Mouse (Mus musculus) thymus, adult 2 months (tissue): ENCODE data around the gene Elk4. TPM values are rescaled to one million over a fixed set of nuclear protein-coding genes. Genes with fewer than 3 reads are reported as not detected.
A peak's percentile ranks its signal among the peaks of the same experiment; 100 is the strongest.

Source experiments
- DNase-seq: peaks from one replicate; pipeline ENCODE4 v3.0.0; 2021
- H3K27ac ChIP-seq: fragments of 200-500 bp; 2 replicates; pipeline ENCODE4 v1.5.1; 2012; ENCODE audit warnings: low read length, control low read depth; ENCODE audit not compliant: control insufficient read depth, insufficient read depth
- H3K27me3 ChIP-seq: fragments of 200-500 bp; 2 replicates; pipeline ENCODE4 v1.6.1; 2012; ENCODE audit warnings: mild to moderate bottlenecking, low read length, moderate library complexity, mixed read lengths; ENCODE audit not compliant: control insufficient read depth, insufficient read depth
- H3K36me3 ChIP-seq: fragments of 200-500 bp; 2 replicates; pipeline ENCODE4 v1.6.1; 2012; ENCODE audit warnings: mild to moderate bottlenecking, low read length, moderate library complexity; ENCODE audit not compliant: control insufficient read depth, insufficient read depth
- H3K4me1 ChIP-seq: fragments of 200-500 bp; replicated peaks from 2 replicates; pipeline ENCODE4 v1.6.1; 2012; ENCODE audit warnings: low read length; ENCODE audit not compliant: control insufficient read depth, insufficient read depth
- H3K4me3 ChIP-seq: fragments of 200-500 bp; 2 replicates; pipeline ENCODE4 v1.5.1; 2012; ENCODE audit warnings: mild to moderate bottlenecking, low read length, control low read depth, moderate library complexity; ENCODE audit not compliant: control insufficient read depth, insufficient read depth
- CTCF ChIP-seq: fragments of 200-500 bp; IDR thresholded peaks from 2 replicates; pipeline ENCODE4 v1.5.1; 2012; ENCODE audit warnings: mild to moderate bottlenecking, control low read depth, low read length, moderate library complexity, borderline replicate concordance; ENCODE audit not compliant: control insufficient read depth, poor library complexity, insufficient read depth; ENCODE audit errors: extremely low read depth
- POLR2A ChIP-seq: fragments of 200-500 bp; IDR thresholded peaks from 2 replicates; pipeline ENCODE4 v1.6.1; 2012; ENCODE audit warnings: mild to moderate bottlenecking, low read length, control low read depth, moderate library complexity; ENCODE audit not compliant: control insufficient read depth, poor library complexity, insufficient read depth; ENCODE audit errors: extremely low read depth
- WGBS: fragments of 180-500 bp; shearing (Covaris S2); methylation state at CpG from one replicate; pipeline ENCODE4 v1.1.7; 2018; 5-methylcytosine and 5-hydroxymethylcytosine counted together
- polyA plus RNA-seq: library from polyadenylated mRNA; depleted of rRNA; stranded (reverse); fragments of >200 nt; gene quantifications from 2 replicates; pipeline ENCODE4 v1.2.3, GENCODE M21; 2012

Gene Elk4
- polyA plus RNA-seq, 1 experiment, result 82.3 TPM

- TF ChIP-seq CTCF, result no peak
- TF ChIP-seq POLR2A, result no peak
- DNase-seq, result no peak
- H3K4me3 ChIP-seq, result no peak overlapping the region
- no peaks in the 10 kb centered on the region for H3K27me3 ChIP-seq
- H3K36me3 ChIP-seq, result peaks cover 65% of the 10 kb centered on the region
- no peaks in the 10 kb centered on the region for H3K4me1 ChIP-seq
- H3K27ac ChIP-seq, result no peak overlapping the region
- 80% methylated on average over 2 of the region's 2 CpGs for WGBS
These were observed 23.2 kb downstream of the Elk4 start for GRCm38 (mm10) chr1:132030574-132030973.

GRCm38 (mm10) chr1:132032172-132032571 lies 24.8 kb downstream of the Elk4 start:
- WGBS, result 92% methylated on average over 7 of the region's 7 CpGs
- H3K36me3 ChIP-seq, result peaks cover 54% of the 10 kb centered on the region
- no peak overlapping the region for H3K4me3 ChIP-seq
- no peak overlapping the region for H3K27ac ChIP-seq
- DNase-seq, result no peak
- no peak for TF ChIP-seq CTCF
- no peak for TF ChIP-seq POLR2A
- no peaks in the 10 kb centered on the region for H3K4me1 ChIP-seq
- H3K27me3 ChIP-seq, result no peaks in the 10 kb centered on the region

- no peak for DNase-seq
- Histone ChIP-seq H3K27me3 (no peaks in the 10 kb centered on the region), H3K4me3 (no peak overlapping the region), H3K4me1 (peaks cover 6% of the 10 kb centered on the region; the same call in 1 of the 2 replicates), H3K36me3 (peaks cover 18% of the 10 kb centered on the region; the same call in 1 of the 2 replicates), H3K27ac (no peak overlapping the region)
- TF ChIP-seq POLR2A (no peak), CTCF (no peak)
- WGBS, result 100% methylated on average over 3 of the region's 3 CpGs
These were observed 30.3 kb downstream of the Elk4 start for GRCm38 (mm10) chr1:132037746-132038145.

GRCm38 (mm10) chr1:132038753-132039152 lies 31.3 kb downstream of the Elk4 start:
- peaks cover 10% of the 10 kb centered on the region; the same call in 1 of the 2 replicates for H3K36me3 ChIP-seq
- WGBS, result 86% methylated on average over 5 of the region's 5 CpGs
- peak overlapping the region; percentile 13 for H3K27ac ChIP-seq
- DNase-seq, result peak; percentile 6
- H3K4me1 ChIP-seq, result peaks cover 6% of the 10 kb centered on the region; the same call in 1 of the 2 replicates
- TF ChIP-seq POLR2A, result no peak
- no peak for TF ChIP-seq CTCF
- H3K4me3 ChIP-seq, result no peak overlapping the region
- no peaks in the 10 kb centered on the region for H3K27me3 ChIP-seq

- no peak for DNase-seq
- Histone ChIP-seq H3K4me1 (peaks cover 6% of the 10 kb centered on the region; the same call in 1 of the 2 replicates), H3K27ac (no peak overlapping the region), H3K36me3 (no peaks in the 10 kb centered on the region), H3K27me3 (no peaks in the 10 kb centered on the region), H3K4me3 (no peak overlapping the region)
- WGBS, result 92% methylated on average over 9 of the region's 9 CpGs
- TF ChIP-seq CTCF (no peak), POLR2A (no peak)
These were observed 32.8 kb downstream of the Elk4 start for GRCm38 (mm10) chr1:132040201-132040621.

- no peak for DNase-seq
- 98% methylated on average over 4 of the region's 4 CpGs for WGBS
- TF ChIP-seq CTCF (no peak), POLR2A (no peak)
These were observed 36.4 kb downstream of the Elk4 start for GRCm38 (mm10) chr1:132043759-132044158.

GRCm38 (mm10) chr1:132046143-132046735 lies 38.8 kb downstream of the Elk4 start:
- 0 out of 2 replicates have a peak overlapping the region, but pooled peaks have one; percentile 2 for H3K4me3 ChIP-seq
- no peaks in the 10 kb centered on the region for H3K27me3 ChIP-seq
- H3K36me3 ChIP-seq, result no peaks in the 10 kb centered on the region
- 17% methylated on average over 15 of the region's 15 CpGs for WGBS
- peak; percentile 74 for DNase-seq
- TF ChIP-seq POLR2A, result no peak
- TF ChIP-seq CTCF, result peak; percentile 90; the same call in 1 of the 2 replicates
- H3K4me1 ChIP-seq, result peaks cover 7% of the 10 kb centered on the region
- H3K27ac ChIP-seq, result no peak overlapping the region

More at GRCm38 (mm10) chr1:132043759-132044158, 36.4 kb downstream of the Elk4 start:
- Histone ChIP-seq H3K4me1 (peaks cover 11% of the 10 kb centered on the region), H3K4me3 (no peak overlapping the region), H3K27ac (no peak overlapping the region), H3K27me3 (no peaks in the 10 kb centered on the region), H3K36me3 (no peaks in the 10 kb centered on the region)
